ENCODE assay signal across 14 mouse cellular contexts in genomic region chr2:83682282-83682681, GRCm38 (mm10). TPM values are rescaled to one million over a fixed set of nuclear protein-coding genes. Genes with fewer than 3 reads are reported as not detected.
A peak's percentile ranks its signal among the peaks of the same experiment; 100 is the strongest.
DNase-seq lines count a peak whose midpoint lies in the region; ATAC-seq and TF ChIP-seq lines count a peak whose summit lies in the region.
"Had no signal": no experiment of that assay in that cellular context is flagged by ENCODE, and none has a peak within 500 bp of the region (broad histone marks: within the 10 kb centered on the region; RNA-seq: fewer than 3 reads in every experiment).

No protein-coding gene starts in this region.

- H3K9ac ChIP-seq in embryonic facial prominence, embryonic 14.5 days (ENCODE audit: low read depth, low read length), result no peak overlapping the region
- no peak overlapping the region for H3K9ac ChIP-seq in neural tube, embryonic 13.5 days
- H3K9ac ChIP-seq in hindbrain, embryonic 14.5 days, result no peak overlapping the region
- H3K9ac ChIP-seq: hindbrain, embryonic 15.5 days; limb, embryonic 12.5 days; liver, embryonic 15.5 days had no signal

- 73% methylated on average over 8 of the region's 8 CpGs for WGBS in embryonic facial prominence, embryonic 14.5 days
- 94% methylated on average over 8 of the region's 8 CpGs for WGBS in embryonic facial prominence, embryonic 10.5 days
- WGBS in kidney, adult 2 months, result 32% methylated on average over 8 of the region's 8 CpGs
- 17% methylated on average over 8 of the region's 8 CpGs for WGBS in neural tube, embryonic 13.5 days
- 53% methylated on average over 8 of the region's 8 CpGs for whole genome bisulfite sequencing in hindbrain, embryonic 14.5 days

- no peaks in the 10 kb centered on the region for H3K36me3 ChIP-seq in embryonic facial prominence, embryonic 14.5 days (ENCODE audit: control insufficient read depth, insufficient read depth, low read length)
- H3K36me3 ChIP-seq in embryonic facial prominence, embryonic 10.5 days (replicated peaks), result no peaks in the 10 kb centered on the region
- H3K36me3 ChIP-seq in kidney, adult 2 months (ENCODE audit: control insufficient read depth, insufficient read depth, low read length), result no peaks in the 10 kb centered on the region
- H3K36me3 ChIP-seq in neural tube, embryonic 13.5 days, result no peaks in the 10 kb centered on the region
- no peaks in the 10 kb centered on the region for H3K36me3 ChIP-seq in hindbrain, embryonic 14.5 days (replicated peaks; ENCODE audit: control insufficient read depth, insufficient read depth)
- H3K36me3 ChIP-seq: hindbrain, embryonic 15.5 days; limb, embryonic 12.5 days; liver, embryonic 15.5 days; midbrain, embryonic 10.5 days had no signal

- H3K4me3 ChIP-seq in embryonic facial prominence, embryonic 14.5 days (ENCODE audit: low read depth, low read length), result no peak overlapping the region
- no peak overlapping the region for H3K4me3 ChIP-seq in embryonic facial prominence, embryonic 10.5 days
- H3K4me3 ChIP-seq in kidney, adult 2 months (ENCODE audit: insufficient read depth, low read depth, low read length), result no peak overlapping the region
- H3K4me3 ChIP-seq in neural tube, embryonic 13.5 days, result no peak overlapping the region
- no peak overlapping the region for H3K4me3 ChIP-seq in hindbrain, embryonic 14.5 days (replicated peaks; ENCODE audit: low read length)
- H3K4me3 ChIP-seq: hindbrain, embryonic 15.5 days; limb, embryonic 12.5 days; liver, embryonic 15.5 days; midbrain, embryonic 10.5 days; myocyte had no signal

- TF ChIP-seq POLR2A in kidney, adult 2 months (IDR thresholded peaks at IDR 0.05; ENCODE audit: low read depth, low read length), result no peak

- peak; percentile 20 for DNase-seq in embryonic facial prominence, embryonic 14.5 days (ENCODE audit: low spot score)
- no peak for DNase-seq in embryonic facial prominence, embryonic 10.5 days (ENCODE audit: low spot score)
- peak; percentile 18 for DNase-seq in kidney, postnatal 10 days
- no peak for DNase-seq in kidney, adult 2 months
- peak; percentile 91 for DNase-seq in Patski (ENCODE audit: low read depth, low spot score)
- no peak for DNase-seq in hindbrain, embryonic 14.5 days (ENCODE audit: low spot score)
- DNase-seq: cerebellum, adult 2 months; gastrocnemius, postnatal 25 days had no signal

- no peak overlapping the region for H3K4me2 ChIP-seq in embryonic facial prominence, embryonic 14.5 days (ENCODE audit: low read depth, low read length)
- H3K4me2 ChIP-seq in neural tube, embryonic 13.5 days, result no peak overlapping the region
- no peak overlapping the region for H3K4me2 ChIP-seq in hindbrain, embryonic 14.5 days (replicated peaks)
- H3K4me2 ChIP-seq: hindbrain, embryonic 15.5 days; limb, embryonic 12.5 days; liver, embryonic 15.5 days had no signal

- POLR2A ChIA-PET in Patski (lab: Charles Lee), result interaction anchor here (0.6 to 1.1 kb wide), 3 partner anchors 10 to 45 kb away, joined by 3 to 5 read pairs (median 4); no protein-coding TSS in a partner anchor

- no peak for TF ChIP-seq CTCF in kidney, adult 2 months (conservative IDR thresholded peaks at IDR 0.05; ENCODE audit: insufficient read depth, insufficient read length, low read depth, low read length)
- TF ChIP-seq CTCF in Patski (IDR thresholded peaks at IDR 0.05), result no peak

- in situ Hi-C loops in Patski (cut with MboI; ENCODE audit: low pct_unique_long_range_greater_than_20kb), result no loop called here

- no peaks in the 10 kb centered on the region for H3K27me3 ChIP-seq in embryonic facial prominence, embryonic 14.5 days (replicated peaks; ENCODE audit: control insufficient read depth, insufficient read depth, low read length)
- no peaks in the 10 kb centered on the region for H3K27me3 ChIP-seq in embryonic facial prominence, embryonic 10.5 days (replicated peaks; ENCODE audit: low read depth, poor library complexity, severe bottlenecking)
- no peaks in the 10 kb centered on the region for H3K27me3 ChIP-seq in kidney, adult 2 months (replicated peaks; ENCODE audit: control insufficient read depth, insufficient read depth, low read length)
- H3K27me3 ChIP-seq in Patski, result no peaks in the 10 kb centered on the region
- H3K27me3 ChIP-seq in neural tube, embryonic 13.5 days, result no peaks in the 10 kb centered on the region
- no peaks in the 10 kb centered on the region for H3K27me3 ChIP-seq in hindbrain, embryonic 14.5 days (ENCODE audit: control insufficient read depth, insufficient read depth, low read length)
- H3K27me3 ChIP-seq: hindbrain, embryonic 15.5 days; limb, embryonic 12.5 days; liver, embryonic 15.5 days had no signal

- no peaks in the 10 kb centered on the region for H3K4me1 ChIP-seq in embryonic facial prominence, embryonic 14.5 days (ENCODE audit: control insufficient read depth, insufficient read depth, low read length)
- no peaks in the 10 kb centered on the region for H3K4me1 ChIP-seq in embryonic facial prominence, embryonic 10.5 days
- H3K4me1 ChIP-seq in kidney, adult 2 months (ENCODE audit: control insufficient read depth, insufficient read depth, low read length), result peaks cover 4% of the 10 kb centered on the region; the same call in 1 of the 2 replicates
- peaks cover 11% of the 10 kb centered on the region; the same call in 1 of the 2 replicates for H3K4me1 ChIP-seq in neural tube, embryonic 13.5 days (replicated peaks)
- no peaks in the 10 kb centered on the region for H3K4me1 ChIP-seq in hindbrain, embryonic 14.5 days (replicated peaks; ENCODE audit: control insufficient read depth, insufficient read depth, low read length)
- H3K4me1 ChIP-seq: hindbrain, embryonic 15.5 days; limb, embryonic 12.5 days; liver, embryonic 15.5 days; midbrain, embryonic 10.5 days had no signal

- CTCF ChIA-PET in Patski (lab: Charles Lee), result interaction anchor here (0.8 to 3.8 kb wide), 8 partner anchors 9 to 87 kb away, joined by 3 to 16 read pairs (median 5); no protein-coding TSS in a partner anchor

- ATAC-seq in embryonic facial prominence, embryonic 14.5 days (ENCODE audit: low read depth), result no peak
- ATAC-seq in Patski, result peak; percentile 98
- peak; percentile 10; the same call in 1 of the 2 replicates for ATAC-seq in neural tube, embryonic 13.5 days (ENCODE audit: low read depth)
- ATAC-seq in hindbrain, embryonic 14.5 days (ENCODE audit: low FRiP score), result no peak

- H3K27ac ChIP-seq in embryonic facial prominence, embryonic 14.5 days (replicated peaks; ENCODE audit: low read depth, low read length), result no peak overlapping the region
- H3K27ac ChIP-seq in embryonic facial prominence, embryonic 10.5 days (replicated peaks), result no peak overlapping the region
- H3K27ac ChIP-seq in kidney, adult 2 months (ENCODE audit: insufficient read depth, low read depth, low read length), result no peak overlapping the region
- no peak overlapping the region for H3K27ac ChIP-seq in neural tube, embryonic 13.5 days (replicated peaks)
- H3K27ac ChIP-seq in hindbrain, embryonic 14.5 days, result no peak overlapping the region
- H3K27ac ChIP-seq: hindbrain, embryonic 15.5 days; limb, embryonic 12.5 days; liver, embryonic 15.5 days; midbrain, embryonic 10.5 days had no signal

- H3K9me3 ChIP-seq in embryonic facial prominence, embryonic 14.5 days (ENCODE audit: control insufficient read depth, low read length), result no peaks in the 10 kb centered on the region
- no peaks in the 10 kb centered on the region for H3K9me3 ChIP-seq in embryonic facial prominence, embryonic 10.5 days
- no peaks in the 10 kb centered on the region for H3K9me3 ChIP-seq in neural tube, embryonic 13.5 days
- no peaks in the 10 kb centered on the region for H3K9me3 ChIP-seq in hindbrain, embryonic 14.5 days (ENCODE audit: control insufficient read depth, low read length)
- H3K9me3 ChIP-seq: hindbrain, embryonic 15.5 days; limb, embryonic 12.5 days; liver, embryonic 15.5 days; midbrain, embryonic 10.5 days had no signal

RNA-seq across cellular contexts. Expression of gene Zc3h15, which starts 38.0 kb away (rescaled TPM):
- 113 and 130 TPM in 2 replicates for polyA plus RNA-seq in embryonic facial prominence, embryonic 14.5 days (2014; fragmentation: Nextera tagmentation; extraction: Ambion mirVana)
- polyA plus RNA-seq in embryonic facial prominence, embryonic 10.5 days (2016; fragmentation: Nextera tagmentation; extraction: Ambion mirVana), result 130 and 144 TPM in 2 replicates
- 15.3 and 25.2 TPM in 2 replicates for polyA plus RNA-seq in kidney, adult 2 months (2012; rRNA removed)
- polyA plus RNA-seq in Patski (2021), result 85.5 TPM
- 185 and 203 TPM in 2 replicates for polyA plus RNA-seq in neural tube, embryonic 13.5 days (2015; fragmentation: Nextera tagmentation; extraction: Ambion mirVana)
- 159 and 168 TPM in 2 replicates for polyA plus RNA-seq in hindbrain, embryonic 14.5 days (2014; fragmentation: Nextera tagmentation; extraction: Ambion mirVana)

RNA-seq across cellular contexts. Expression of gene Itgav, which starts 41.9 kb away (rescaled TPM):
- 92.5 and 105 TPM in 2 replicates for polyA plus RNA-seq in embryonic facial prominence, embryonic 14.5 days (2014; fragmentation: Nextera tagmentation; extraction: Ambion mirVana)
- 54.0 and 55.7 TPM in 2 replicates for polyA plus RNA-seq in embryonic facial prominence, embryonic 10.5 days (2016; fragmentation: Nextera tagmentation; extraction: Ambion mirVana)
- 75.4 and 75.9 TPM in 2 replicates for polyA plus RNA-seq in kidney, adult 2 months (2012; rRNA removed)
- 374 TPM for polyA plus RNA-seq in Patski (2021)
- 32.7 and 36.2 TPM in 2 replicates for polyA plus RNA-seq in neural tube, embryonic 13.5 days (2015; fragmentation: Nextera tagmentation; extraction: Ambion mirVana)
- 35.3 and 36.7 TPM in 2 replicates for polyA plus RNA-seq in hindbrain, embryonic 14.5 days (2014; fragmentation: Nextera tagmentation; extraction: Ambion mirVana)

Comparison
In these comparisons a context has a peak if more than half of its experiments do, and no peak if none do; other contexts are left out.
1. DNase-seq: peak in embryonic facial prominence, embryonic 14.5 days (single experiment), kidney, postnatal 10 days (single experiment) and Patski (single experiment); none in embryonic facial prominence, embryonic 10.5 days (single experiment), kidney, adult 2 months (single experiment) and hindbrain, embryonic 14.5 days (single experiment).
2. ATAC-seq: peak in Patski (single experiment) and neural tube, embryonic 13.5 days (single experiment); none in embryonic facial prominence, embryonic 14.5 days (single experiment) and hindbrain, embryonic 14.5 days (single experiment).